11 mouse cellular contexts compared by ENCODE assay signal in the genomic region with DNA sequence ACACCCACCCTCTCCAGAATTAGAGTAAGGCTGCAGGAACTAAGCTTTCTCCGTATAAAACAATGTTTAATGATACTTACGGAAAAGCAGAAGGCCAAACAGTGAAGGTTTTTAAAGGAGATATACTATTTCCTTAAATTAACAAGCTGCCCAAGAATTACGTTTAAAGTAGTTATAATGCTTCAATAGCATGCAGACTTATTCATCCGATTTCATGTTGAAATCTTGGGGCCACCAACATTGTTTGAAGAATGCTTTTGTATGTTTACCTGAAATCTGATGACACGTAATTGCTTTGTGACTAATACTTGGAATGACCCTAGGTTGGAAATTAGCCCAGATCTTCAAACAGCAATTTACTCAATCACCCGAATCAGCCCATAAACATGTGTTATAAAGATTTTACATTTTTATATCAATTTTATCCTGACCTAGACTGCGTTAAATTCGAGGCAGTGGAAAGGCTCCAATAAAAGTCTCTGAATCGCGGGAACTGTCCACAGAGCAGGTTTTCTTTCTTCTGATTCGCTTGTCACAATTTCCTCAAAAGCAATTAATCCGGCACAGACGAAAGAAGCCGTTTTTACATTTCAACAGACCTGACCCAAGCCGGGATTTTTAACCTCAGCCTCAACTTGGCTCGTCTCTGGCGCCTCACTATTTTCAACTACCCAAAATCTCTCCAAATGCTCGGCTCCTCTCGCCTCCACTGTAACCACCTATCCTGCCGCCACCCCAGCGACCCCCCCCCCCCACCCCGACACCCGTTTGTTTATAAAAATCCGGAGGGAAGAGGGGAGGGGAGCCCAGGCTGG. TPM values are rescaled to one million over a fixed set of nuclear protein-coding genes. Genes with fewer than 3 reads are reported as not detected.
A peak's percentile ranks its signal among the peaks of the same experiment; 100 is the strongest.
DNase-seq lines count a peak whose midpoint lies in the region; ATAC-seq lines count a peak whose summit lies in the region.
"Had no signal": no experiment of that assay in that cellular context is flagged by ENCODE, and none has a peak within 500 bp of the region (broad histone marks: within the 10 kb centered on the region; RNA-seq: fewer than 3 reads in every experiment).

No protein-coding gene starts in this region.

- H3K4me2 ChIP-seq in kidney, embryonic 16.5 days (replicated peaks; ENCODE audit: low read depth, low read length): peak overlapping the region; percentile 51
- H3K4me2 ChIP-seq in embryonic facial prominence, embryonic 14.5 days (ENCODE audit: low read depth, low read length): peak overlapping the region; percentile 71
- peak overlapping the region; percentile 57 for H3K4me2 ChIP-seq in intestine, embryonic 16.5 days (ENCODE audit: low read depth, low read length)
- peak overlapping the region; percentile 57 for H3K4me2 ChIP-seq in neural tube, embryonic 13.5 days

- no peak overlapping the region for H3K27ac ChIP-seq in kidney, embryonic 16.5 days (ENCODE audit: low read length)
- no peak overlapping the region for H3K27ac ChIP-seq in embryonic facial prominence, embryonic 14.5 days (replicated peaks; ENCODE audit: low read depth, low read length)
- H3K27ac ChIP-seq in intestine, embryonic 16.5 days (ENCODE audit: low read length): no peak overlapping the region
- no peak overlapping the region for H3K27ac ChIP-seq in neural tube, embryonic 13.5 days (replicated peaks)

- H3K36me3 ChIP-seq in kidney, embryonic 16.5 days (ENCODE audit: insufficient read depth, low read length): no peaks in the 10 kb centered on the region
- no peaks in the 10 kb centered on the region for H3K36me3 ChIP-seq in embryonic facial prominence, embryonic 14.5 days (ENCODE audit: control insufficient read depth, insufficient read depth, low read length)
- H3K36me3 ChIP-seq in intestine, embryonic 16.5 days (ENCODE audit: control insufficient read depth, insufficient read depth, low read length): no peaks in the 10 kb centered on the region
- H3K36me3 ChIP-seq in neural tube, embryonic 13.5 days: no peaks in the 10 kb centered on the region
- H3K36me3 ChIP-seq: G1E had no signal

- no peak overlapping the region for H3K9ac ChIP-seq in kidney, embryonic 16.5 days (replicated peaks; ENCODE audit: low read length)
- no peak overlapping the region for H3K9ac ChIP-seq in embryonic facial prominence, embryonic 14.5 days (ENCODE audit: low read depth, low read length)
- H3K9ac ChIP-seq in intestine, embryonic 16.5 days (ENCODE audit: low read depth, low read length): no peak overlapping the region
- no peak overlapping the region for H3K9ac ChIP-seq in neural tube, embryonic 13.5 days

- peaks cover 10% of the 10 kb centered on the region for H3K4me1 ChIP-seq in kidney, embryonic 16.5 days (ENCODE audit: insufficient read depth, low read length)
- peaks cover 12% of the 10 kb centered on the region; the same call in 1 of the 2 replicates for H3K4me1 ChIP-seq in embryonic facial prominence, embryonic 14.5 days (ENCODE audit: control insufficient read depth, insufficient read depth, low read length)
- peaks cover 15% of the 10 kb centered on the region for H3K4me1 ChIP-seq in intestine, embryonic 16.5 days (ENCODE audit: control insufficient read depth, insufficient read depth, low read length)
- peaks cover 19% of the 10 kb centered on the region for H3K4me1 ChIP-seq in neural tube, embryonic 13.5 days (replicated peaks)

- WGBS in kidney, embryonic 16.5 days: 1% methylated on average over 23 of the region's 24 CpGs
- WGBS in embryonic facial prominence, embryonic 14.5 days: under 1% methylated on average over 24 of the region's 24 CpGs
- 1% methylated on average over 24 of the region's 24 CpGs for WGBS in intestine, embryonic 16.5 days
- WGBS in neural tube, embryonic 13.5 days: 2% methylated on average over 24 of the region's 24 CpGs

- H3K27me3 ChIP-seq in kidney, embryonic 16.5 days (ENCODE audit: insufficient read depth, low read length): peaks cover 95% of the 10 kb centered on the region
- peaks cover 88% of the 10 kb centered on the region for H3K27me3 ChIP-seq in embryonic facial prominence, embryonic 14.5 days (replicated peaks; ENCODE audit: control insufficient read depth, insufficient read depth, low read length)
- peaks cover 76% of the 10 kb centered on the region for H3K27me3 ChIP-seq in intestine, embryonic 16.5 days (replicated peaks; ENCODE audit: control insufficient read depth, insufficient read depth, low read length)
- H3K27me3 ChIP-seq in neural tube, embryonic 13.5 days: peaks cover 99% of the 10 kb centered on the region

- no peak for ATAC-seq in kidney, embryonic 16.5 days (ENCODE audit: low FRiP score, low TSS enrichment)
- ATAC-seq in embryonic facial prominence, embryonic 14.5 days (ENCODE audit: low read depth): no peak
- no peak for ATAC-seq in intestine, embryonic 16.5 days
- ATAC-seq in neural tube, embryonic 13.5 days (ENCODE audit: low read depth): no peak

- DNase-seq in kidney, postnatal 36 days: no peak
- DNase-seq in embryonic facial prominence, embryonic 14.5 days (ENCODE audit: low spot score): no peak
- DNase-seq in cerebellum, postnatal 10 days: no peak
- DNase-seq in thymus, adult 18-20 months: no peak
- no peak for DNase-seq in gastrocnemius, adult 18-20 months (ENCODE audit: low spot score)

- no peaks in the 10 kb centered on the region for H3K9me3 ChIP-seq in kidney, embryonic 16.5 days (ENCODE audit: low read length)
- H3K9me3 ChIP-seq in embryonic facial prominence, embryonic 14.5 days (ENCODE audit: control insufficient read depth, low read length): no peaks in the 10 kb centered on the region
- H3K9me3 ChIP-seq in intestine, embryonic 16.5 days (ENCODE audit: control insufficient read depth, low read length): no peaks in the 10 kb centered on the region
- H3K9me3 ChIP-seq in neural tube, embryonic 13.5 days: no peaks in the 10 kb centered on the region
- H3K9me3 ChIP-seq: G1E had no signal

- peak overlapping the region; percentile 41 for H3K4me3 ChIP-seq in kidney, embryonic 16.5 days (ENCODE audit: low read length)
- H3K4me3 ChIP-seq in embryonic facial prominence, embryonic 14.5 days (ENCODE audit: low read depth, low read length): peak overlapping the region; percentile 42
- peak overlapping the region; percentile 38; the same call in 1 of the 2 replicates for H3K4me3 ChIP-seq in intestine, embryonic 16.5 days (ENCODE audit: low read length)
- peak overlapping the region; percentile 35 for H3K4me3 ChIP-seq in neural tube, embryonic 13.5 days

RNA-seq across cellular contexts. Expression of a gene that starts 4.0 kb away (rescaled TPM):
- 0.87 and 0.97 TPM in 2 replicates for polyA plus RNA-seq in kidney, embryonic 16.5 days (2015; fragmentation: Nextera tagmentation; extraction: Ambion mirVana)
- 3.6 and 4.0 TPM in 2 replicates for polyA plus RNA-seq in embryonic facial prominence, embryonic 14.5 days (2014; fragmentation: Nextera tagmentation; extraction: Ambion mirVana)
- 0.81 and 1.1 TPM in 2 replicates for polyA plus RNA-seq in intestine, embryonic 16.5 days (2015; fragmentation: Nextera tagmentation; extraction: Ambion mirVana)
- polyA plus RNA-seq in neural tube, embryonic 13.5 days (2015; fragmentation: Nextera tagmentation; extraction: Ambion mirVana): 6.8 and 7.3 TPM in 2 replicates
- total RNA-seq in gastrocnemius, adult 18-20 months (2021): under 1 TPM in 1 of 2 experiments, not detected in 1; 0.26 TPM
- polyA plus RNA-seq: G1E had no signal

RNA-seq across cellular contexts. Expression of a gene that starts 4.9 kb away (rescaled TPM):
- polyA plus RNA-seq in kidney, embryonic 16.5 days (2015; fragmentation: Nextera tagmentation; extraction: Ambion mirVana): not detected in 2 replicates
- polyA plus RNA-seq in embryonic facial prominence, embryonic 14.5 days (2014; fragmentation: Nextera tagmentation; extraction: Ambion mirVana): 0.35 and 0.89 TPM in 2 replicates
- not detected in 2 replicates for polyA plus RNA-seq in intestine, embryonic 16.5 days (2015; fragmentation: Nextera tagmentation; extraction: Ambion mirVana)
- not detected in 2 replicates for polyA plus RNA-seq in neural tube, embryonic 13.5 days (2015; fragmentation: Nextera tagmentation; extraction: Ambion mirVana)
- total RNA-seq in gastrocnemius, adult 18-20 months (2021): not detected
- total RNA-seq: hematopoietic stem cell, adult 5-6 weeks; megakaryocyte-erythroid progenitor cell, adult 5-6 weeks had no signal
- polyA plus RNA-seq: G1E had no signal
